Mouse (Mus musculus): ENCODE data around the gene Setd7. TPM values are rescaled to one million over a fixed set of nuclear protein-coding genes. Genes with fewer than 3 reads are reported as not detected.

Setd7 gene
- total and polyA plus RNA-seq, 3 experiments: 17.6 to 53.2 (median 37.2) TPM

DNA sequence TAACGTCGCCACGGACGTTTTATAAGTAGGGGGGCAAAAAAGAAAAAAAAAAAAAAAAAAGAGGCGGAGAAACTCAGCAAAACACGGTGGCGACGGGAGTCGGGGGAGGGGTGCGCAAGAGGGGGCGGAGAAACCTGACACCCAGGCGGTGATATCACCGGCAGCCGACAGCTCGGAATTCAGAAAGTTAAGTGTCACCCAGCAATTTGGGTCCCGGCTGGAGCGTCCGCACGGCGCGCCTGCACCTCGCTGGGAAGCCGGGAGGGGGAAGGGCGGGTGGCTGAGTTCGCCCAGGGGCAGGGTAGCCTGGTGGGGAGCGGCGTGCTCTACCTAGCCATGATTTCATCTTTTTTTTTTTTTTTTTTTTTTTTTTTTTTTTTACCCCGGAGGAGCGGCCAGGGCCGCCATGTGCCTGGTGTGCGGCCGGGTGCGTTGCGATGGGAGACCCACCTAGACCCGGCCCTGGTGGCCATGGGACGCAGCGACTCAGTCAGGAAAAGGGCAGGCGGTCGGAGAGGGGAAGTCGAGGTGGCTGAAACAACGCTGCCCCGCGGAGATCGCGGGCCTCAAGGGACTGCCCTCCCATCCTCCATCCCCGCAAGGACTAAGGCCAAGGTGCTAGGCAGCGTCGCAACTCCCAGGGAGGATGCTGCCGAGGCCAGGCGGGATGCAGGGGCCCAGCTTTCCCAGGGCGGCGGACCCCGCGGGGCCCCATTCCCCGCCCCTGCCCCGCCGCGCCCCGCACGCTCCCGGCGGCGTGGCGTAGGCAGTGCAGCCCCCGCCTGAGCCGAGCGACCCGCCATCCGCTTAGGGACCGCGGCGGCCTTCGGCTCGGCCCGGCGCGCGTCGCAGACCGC, 857 bp downstream of the Setd7 start:
- peak; percentile 91 for DNase-seq

DNA sequence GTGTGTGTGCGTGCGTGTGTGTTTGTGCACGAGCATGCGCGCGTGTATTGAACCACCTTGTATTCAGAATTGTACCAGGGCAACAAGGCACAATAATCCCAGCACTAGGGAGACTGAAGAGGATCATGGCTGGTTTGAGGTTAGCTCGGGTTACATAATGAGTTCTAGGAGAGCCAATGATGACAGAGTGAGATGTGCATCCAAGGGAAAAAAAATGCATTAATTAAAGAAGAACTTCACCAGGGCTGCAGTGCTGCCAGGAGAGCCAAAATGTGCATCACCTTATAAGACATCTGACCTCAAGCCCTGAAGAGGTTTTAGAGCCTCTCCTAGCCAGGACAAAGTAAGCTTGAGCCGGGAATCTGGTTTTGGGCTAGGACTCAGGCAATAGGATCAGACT, 5.1 kb downstream of the Setd7 start:
- no peak for DNase-seq

DNA sequence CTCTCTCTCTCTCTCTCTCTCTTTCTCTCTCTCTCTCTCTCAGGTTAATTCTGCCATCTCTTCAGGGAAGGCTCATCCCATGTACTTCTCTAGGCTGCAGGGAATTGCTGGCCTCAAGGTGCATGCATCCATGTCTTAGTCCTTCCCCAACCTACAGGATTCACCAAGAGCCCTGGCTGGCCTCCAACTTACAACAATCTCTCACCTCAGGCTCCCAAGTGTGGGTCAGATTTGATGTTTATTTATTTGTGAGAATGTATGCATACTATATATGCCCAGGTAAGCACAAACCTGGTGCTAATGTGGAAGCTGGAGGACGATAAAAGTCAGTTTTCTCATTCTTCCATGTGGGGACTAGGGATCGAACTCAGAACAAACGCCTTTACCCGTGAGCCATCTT, 5.8 kb downstream of the Setd7 start:
- no peak for DNase-seq

DNA sequence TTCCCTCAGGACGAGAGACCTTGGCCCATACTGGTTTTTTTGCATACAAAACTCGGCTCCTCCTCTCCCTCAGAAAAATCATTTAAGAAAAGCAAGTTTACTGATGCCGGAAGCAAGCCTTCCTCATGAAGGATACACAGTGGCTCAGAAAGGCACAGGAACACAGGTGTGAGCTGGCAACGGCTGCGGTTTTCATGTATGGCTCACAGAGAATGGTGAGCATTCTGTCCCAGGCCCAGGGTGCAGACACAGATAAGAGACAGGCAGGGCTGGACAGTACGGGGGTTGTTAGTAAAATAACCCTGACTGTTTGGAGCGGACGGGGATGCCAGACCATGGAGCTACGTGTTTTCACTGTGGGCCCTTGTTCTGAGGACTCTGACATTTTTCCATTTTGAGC, 6.6 kb downstream of the Setd7 start:
- DNase-seq: no peak

DNA sequence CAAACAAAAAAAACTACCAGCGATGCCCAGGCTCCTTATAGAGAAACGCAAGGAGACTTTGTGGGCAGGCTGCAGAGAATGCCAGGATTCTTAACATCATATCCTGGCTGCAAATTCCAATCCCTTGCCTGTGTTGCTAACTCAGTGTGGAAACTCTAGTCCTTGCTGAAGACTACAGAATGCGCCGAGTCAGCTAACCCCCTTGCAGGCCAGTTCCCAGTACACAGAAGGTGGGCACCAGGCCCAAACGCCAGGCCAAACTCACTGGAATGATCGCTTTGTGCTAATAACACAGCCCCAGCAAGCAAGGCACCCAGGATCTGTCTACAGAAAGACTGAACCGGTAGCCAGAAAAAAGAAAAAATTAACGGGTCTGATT, 7.2 kb downstream of the Setd7 start:
- peak; percentile 44 for DNase-seq

DNA sequence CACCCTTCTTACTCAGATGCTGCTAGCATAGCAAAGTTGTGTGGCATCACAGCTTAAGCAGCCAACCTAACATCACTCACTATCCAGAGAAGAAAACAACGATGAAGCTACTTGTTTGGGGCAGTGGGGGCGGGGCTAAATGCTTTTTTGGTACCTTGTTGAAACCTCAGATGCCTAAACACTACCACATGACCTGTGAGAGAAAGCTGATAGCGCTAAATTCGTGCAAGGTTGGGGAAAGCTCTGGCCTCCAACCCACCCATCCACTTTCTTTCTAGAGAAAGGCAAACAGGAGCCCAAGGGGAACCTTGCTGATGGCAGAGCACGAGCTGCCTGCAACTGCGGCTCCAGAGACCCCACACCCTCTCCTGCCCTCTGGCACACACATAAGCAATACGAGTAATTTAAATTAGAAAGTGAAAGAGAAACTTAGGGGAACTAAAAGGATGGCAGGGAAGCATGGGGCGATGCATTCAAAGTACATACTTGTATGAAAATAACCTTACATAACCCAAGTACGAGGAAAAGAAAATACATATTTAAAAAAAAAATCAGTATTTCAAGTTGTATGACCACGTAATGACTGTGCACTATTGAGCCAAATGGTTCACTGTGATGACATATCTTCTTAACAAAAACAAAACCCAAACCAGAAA, 7.7 kb downstream of the Setd7 start:
- DNase-seq: no peak

DNA sequence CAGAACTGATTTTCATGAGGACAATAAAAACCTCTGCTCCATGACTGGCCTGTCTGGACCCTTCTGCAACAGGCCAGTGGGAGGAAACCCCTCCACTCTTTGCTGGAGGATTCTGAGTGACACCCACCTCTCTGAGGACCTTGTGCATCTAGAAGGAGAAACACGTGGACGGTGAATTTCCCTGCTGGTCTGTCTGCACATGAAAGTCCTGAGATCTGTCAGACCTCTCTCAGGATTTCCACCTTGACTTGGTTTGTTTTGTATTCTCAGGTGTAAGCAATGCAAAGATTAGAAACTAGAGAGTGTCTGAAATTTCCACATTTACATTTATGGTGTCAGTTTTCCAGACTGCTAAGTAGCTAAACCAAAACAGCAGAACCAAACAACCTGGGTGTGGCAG, 8.5 kb downstream of the Setd7 start:
- DNase-seq: no peak

DNA sequence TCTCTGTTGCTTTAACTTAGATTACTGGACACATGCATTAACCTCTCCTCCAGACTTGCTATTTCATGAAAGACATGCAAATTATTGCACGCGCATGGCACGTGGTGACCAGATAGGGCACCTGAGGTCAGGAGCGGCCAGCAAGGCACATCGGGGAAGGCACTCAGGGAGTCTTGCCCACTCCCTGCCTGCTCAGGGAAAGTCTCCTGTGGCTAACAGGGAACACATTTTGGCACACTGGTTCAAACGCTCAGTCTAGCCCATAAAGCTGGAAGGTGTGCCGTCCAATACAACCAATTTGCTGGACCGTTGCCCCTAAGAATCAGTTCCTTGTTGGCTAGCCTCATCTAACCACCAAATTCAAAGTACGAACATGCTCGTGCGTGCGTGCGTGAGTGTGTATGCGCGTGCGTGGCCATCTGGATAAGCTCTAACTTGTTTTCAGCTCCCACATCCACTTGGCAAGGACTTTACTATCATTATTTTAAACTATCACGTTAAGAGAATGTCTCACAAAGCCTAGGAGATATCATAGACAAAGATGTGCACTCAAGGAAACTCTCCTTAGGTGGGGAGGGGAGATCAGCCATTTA, 11.6 kb downstream of the Setd7 start:
- peak; percentile 28 for DNase-seq

DNA sequence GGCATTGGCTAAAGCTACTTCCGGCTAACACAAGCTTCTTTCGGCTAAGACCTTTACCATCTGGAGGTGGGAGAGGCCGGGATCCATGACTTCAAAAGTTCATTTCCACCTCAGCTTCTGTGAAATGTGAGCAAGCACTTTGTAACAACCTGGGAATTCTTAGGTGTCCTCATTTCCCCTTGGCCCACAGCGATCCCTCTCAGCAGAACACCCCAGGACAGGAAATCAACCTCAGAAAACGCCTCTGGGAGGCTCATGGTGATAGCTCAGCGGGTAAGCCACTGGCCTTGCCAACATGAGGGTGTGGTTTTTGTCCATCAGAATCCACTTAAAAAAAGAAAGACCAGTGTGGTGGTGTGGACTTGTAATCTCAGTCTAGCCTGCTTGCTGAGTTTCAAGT, 13.1 kb downstream of the Setd7 start:
- no peak for DNase-seq

DNA sequence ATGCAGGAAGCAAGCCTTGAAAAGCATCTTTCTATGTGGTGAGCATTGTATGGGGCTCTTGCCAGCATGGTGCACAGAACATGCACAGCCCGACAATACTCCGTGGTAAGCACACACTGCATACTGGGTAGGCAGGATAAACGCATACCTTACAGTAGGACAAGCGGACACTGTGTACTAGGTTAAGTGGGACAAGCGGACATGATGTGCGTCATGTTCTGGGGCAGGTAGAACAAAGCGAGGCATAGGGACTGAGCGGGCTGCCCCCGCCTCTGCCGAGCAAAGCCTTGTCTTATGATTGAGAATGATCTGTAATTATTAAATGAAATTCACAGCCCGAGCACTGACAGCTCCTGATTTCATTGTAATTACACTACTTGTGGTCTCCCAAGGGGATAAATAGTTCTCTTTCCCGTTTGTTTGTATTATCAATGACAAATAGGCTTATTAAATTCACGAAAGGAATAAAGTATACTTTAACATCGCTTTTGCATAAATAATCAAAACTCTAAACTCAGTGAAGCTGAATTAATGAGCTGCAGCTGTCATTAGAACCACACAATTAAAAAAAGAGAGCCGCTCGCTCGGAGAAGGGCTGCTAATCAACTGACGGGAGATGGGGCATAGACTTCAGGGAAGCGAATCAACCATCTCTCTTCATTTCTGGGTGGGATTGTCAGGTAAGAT, 16.1 kb downstream of the Setd7 start:
- no peak for DNase-seq

DNA sequence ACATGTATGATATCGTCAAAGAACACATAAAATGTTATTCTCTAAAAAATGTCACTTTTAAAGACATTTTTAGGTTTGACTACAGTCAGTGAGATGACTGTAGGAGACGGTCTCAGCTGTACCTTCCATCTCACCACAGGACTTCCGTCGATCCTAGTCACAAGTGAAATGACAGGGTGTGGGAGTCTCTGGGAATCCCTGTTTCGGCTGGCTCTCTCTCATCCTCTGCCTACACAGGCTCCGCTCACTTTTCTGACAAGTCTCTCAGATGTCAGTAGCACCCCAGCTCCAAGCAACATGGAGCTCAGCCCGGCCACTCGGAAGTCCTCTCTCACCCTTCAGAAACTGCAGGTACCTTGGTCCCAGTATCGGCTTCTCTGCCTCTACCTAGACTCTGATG, 20.0 kb downstream of the Setd7 start:
- DNase-seq: no peak

DNA sequence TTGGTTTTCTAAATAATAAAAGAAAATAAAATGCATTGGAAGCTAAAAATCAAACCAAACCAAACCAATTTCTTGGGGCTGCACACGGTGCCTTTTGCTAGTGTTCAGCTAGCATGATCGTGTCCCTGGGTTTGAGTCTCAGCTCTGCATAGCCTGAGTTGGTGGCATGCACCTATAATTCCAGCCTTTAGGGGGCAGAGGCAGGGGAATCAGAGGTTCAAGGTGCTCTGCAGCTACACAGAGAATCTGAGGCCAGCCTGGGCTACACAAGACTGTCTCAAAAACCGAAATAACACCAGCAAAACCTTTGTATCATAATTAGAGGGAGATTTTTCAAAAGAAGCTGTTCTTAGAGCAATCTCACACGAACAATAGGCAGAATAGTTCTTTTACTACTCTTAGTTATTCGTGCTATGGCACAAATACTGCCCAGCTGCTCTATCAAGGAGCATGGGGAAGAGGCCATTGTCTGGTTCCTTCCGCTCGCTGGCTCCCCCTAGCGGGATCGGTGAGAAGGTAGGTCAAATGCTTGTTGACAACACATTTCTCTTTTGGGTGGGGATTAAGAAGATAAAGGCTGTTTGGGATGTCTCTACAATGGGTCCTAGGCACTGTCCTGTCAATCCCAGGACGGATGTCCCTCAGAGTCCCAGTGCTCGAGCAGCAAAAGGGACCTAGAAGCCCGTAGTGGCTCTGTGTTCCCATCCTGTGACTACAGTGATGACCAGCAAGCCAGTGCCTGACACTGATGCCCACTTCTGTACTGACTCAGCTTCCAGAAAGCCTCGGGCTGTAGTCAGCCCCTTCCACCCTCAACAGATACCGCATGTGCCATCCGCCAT, 20.9 kb downstream of the Setd7 start:
- DNase-seq: peak; percentile 73

DNA sequence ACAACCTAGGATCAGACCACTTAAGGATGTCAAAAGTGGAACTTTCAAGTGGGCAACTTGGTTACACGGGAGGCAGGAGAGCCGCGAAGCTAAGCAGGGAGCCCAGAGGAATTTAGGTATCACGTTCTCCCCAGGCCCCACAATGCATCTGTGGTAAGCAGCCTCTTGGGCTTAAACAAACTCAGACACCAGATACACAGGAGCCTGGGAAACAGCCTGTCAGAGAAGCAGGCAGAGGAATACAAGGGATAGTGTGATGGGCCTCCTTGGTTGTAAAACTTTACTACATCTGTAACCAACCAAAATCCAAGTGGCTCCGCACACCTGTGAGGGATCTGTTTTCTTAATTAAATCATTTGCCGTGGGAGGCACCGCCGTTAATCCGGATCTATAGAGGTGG, 26.7 kb downstream of the Setd7 start:
- DNase-seq: no peak

DNA sequence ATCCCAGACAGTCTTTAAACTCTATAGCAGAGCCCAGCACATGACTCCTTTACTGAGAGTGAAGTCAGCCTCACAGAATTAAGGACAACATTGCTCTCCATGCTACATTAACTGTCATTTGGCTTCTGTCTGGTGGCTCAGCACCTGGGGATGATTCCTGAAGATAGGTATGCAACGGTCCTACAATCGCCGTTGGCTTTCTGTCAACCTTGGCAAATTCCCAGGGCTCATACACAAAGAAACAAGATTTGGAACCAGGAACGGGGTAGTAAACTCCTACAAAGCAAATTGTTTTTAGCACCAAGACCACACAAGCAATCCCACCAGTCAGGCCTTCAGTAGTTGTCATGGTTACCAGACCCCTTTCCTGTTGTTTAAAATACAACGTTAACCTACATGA, 27.1 kb downstream of the Setd7 start:
- no peak for DNase-seq

DNA sequence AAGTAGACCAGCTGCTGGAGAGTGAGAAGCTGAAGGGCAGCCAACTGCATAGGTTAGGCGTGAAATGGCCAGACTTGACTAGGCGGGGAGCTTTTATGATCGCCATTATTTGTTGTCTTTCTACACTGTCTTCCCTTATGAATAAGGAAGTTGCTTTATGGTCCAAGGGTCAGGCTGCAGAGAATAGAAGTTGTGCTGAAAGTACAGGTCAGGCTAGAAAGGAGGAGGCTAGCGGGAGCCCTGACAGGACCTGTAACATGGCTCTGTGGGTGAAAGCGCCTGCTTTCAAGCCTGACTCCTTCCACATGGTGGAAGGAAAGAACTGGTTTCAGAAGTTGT, 28.4 kb downstream of the Setd7 start:
- no peak for DNase-seq

DNA sequence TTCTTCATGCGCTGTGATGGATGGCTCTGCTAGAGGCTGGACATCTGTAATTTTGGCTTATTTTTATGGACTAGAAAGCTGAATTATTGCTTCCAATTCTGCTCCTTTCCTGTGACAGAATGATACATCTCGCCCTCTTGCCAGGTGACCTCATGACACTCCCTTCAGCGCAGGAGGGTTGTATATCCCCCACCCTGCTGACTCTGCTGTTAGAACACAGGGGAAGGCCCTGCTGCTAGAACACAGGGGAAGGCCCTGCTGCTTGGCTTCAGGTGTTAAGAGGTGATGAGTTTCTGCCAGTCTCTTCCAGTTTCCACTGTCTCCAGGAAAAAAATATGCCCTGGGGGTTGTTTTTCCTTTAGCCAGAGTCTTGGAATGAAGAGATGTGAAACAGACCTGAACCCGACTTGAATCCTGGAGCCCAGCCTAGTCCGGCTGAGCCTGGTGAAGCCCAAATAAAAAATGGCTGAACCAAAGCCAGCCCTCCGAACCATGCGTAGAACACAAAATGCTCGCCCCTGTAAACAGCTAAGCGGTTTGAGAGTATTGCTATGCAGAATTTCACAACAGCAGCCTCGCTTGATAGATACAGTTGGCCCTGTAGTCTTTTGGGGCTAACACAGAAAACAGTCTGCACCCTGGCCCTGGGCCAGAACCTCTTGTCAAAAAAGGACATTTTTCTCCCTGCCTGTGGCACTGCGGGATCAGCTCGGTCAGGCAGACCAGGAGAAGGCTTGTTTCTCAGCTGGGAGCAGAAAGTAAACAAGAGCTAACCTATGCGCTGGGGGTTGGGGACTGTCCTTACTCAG, 29.0 kb downstream of the Setd7 start:
- DNase-seq: peak; percentile 71

DNA sequence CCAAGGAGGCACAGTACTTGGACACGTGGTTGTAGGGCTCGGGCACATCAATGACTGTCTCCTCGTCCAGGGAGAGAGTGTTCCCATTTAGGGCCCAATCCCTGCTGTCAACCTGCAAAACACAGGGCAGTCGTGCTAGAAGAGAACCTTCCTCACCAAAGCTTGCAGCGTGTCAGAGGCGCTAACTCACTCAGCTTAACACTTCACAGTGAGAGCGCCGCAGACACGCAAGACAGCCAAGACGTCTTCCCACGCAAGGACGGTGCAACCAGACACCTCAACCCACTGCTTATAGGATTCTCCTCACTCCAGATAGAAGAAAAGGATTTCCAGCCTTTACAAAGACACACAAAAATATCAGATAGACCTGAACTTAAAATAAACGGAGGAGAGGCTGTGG, 33.8 kb downstream of the Setd7 start:
- DNase-seq: no peak

DNA sequence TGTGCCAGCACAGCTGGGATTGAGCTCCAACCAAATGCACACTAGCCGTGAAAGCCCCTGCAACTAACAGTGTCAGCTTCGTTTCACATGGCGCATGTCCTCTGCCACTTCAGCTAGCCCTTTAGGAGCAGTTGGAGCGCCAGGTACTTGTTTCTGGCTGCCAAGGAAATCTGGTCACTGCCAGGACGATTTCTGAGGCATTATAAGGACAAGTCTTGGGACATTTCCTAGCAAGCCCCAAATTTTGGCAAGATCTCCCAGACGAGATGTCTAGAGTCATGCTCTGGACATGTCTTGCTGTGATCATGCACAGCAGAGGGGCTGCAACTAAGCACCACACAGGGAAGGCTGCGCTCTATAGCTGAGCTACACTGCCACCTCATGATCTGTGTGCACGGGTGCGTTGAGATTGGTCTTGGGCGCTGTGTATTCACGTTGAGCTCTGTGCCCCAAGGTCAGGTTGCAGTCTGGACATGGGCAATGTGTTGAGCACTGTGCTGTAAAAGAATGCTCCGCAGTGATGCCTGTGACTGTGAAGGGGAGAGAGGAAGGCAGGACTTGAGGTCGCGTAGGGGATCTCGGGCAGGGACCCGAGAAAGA, 35.4 kb downstream of the Setd7 start:
- DNase-seq: no peak

DNA sequence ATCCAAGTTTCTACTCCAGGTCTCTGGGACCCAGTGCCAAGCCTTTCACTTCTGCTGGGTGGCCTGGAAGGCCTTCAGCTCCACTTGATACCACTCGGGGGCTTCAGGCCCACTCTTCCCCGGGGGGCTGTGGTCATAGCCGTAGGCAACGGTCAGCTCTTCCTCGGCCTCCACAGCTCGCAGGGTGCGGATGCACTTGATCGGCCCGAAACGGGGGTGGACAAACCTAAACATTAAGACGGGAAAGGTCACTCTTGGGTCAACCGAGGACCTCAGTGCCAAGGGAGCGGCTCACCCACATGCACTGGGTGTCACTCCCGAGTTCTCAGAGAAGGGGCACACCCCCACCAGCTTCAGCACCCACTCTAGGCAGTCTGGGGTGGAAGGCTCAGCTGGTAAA, 39.4 kb downstream of the Setd7 start:
- DNase-seq: no peak

DNA sequence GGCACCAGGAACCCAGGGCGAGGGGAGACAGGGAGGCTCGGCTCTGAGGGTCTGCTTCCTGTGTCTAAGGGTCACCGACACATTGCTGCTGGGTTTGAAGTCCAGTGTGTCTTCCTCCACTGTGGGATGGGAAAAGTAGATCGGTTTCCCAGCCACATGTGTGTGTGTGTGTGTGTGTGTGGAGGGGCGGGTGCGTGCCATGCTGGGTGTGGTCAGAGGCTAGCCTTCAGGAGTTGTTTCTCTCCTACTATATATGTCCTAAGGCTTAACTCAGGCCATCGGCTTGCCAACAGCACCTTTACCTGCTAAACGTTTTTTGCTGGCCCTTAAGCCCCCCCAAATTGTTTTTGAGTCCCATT, 41.9 kb downstream of the Setd7 start:
- no peak for DNase-seq

Measured in adrenal gland, adult 2 months (tissue).